Mouse (Mus musculus) embryonic stem cell, embryonic (primary cell): ENCODE results near the gene Hs6st3.

Source experiments
- CTCF ChIA-PET, 4 experiments: fragments of 300-600 bp in 2 of 4; fragments of 350-600 bp in 2 of 4; sonication (Branson Sonifier 250); formaldehyde crosslinking; loops; one replicate each; lab custom pipeline; 2022; ENCODE audit warnings: inconsistent platforms in 2 of 4; lab: Charles Lee
- POLR2A ChIA-PET, 4 experiments: fragments of 300-600 bp in 2 of 4; fragments of 350-600 bp in 2 of 4; sonication (Branson Sonifier 250); formaldehyde crosslinking; loops; one replicate each; lab custom pipeline; 2022; ENCODE audit warnings: antibody characterized with exemption in 4 of 4, inconsistent platforms in 1 of 4; lab: Charles Lee

The Hs6st3 gene

GRCm38 (mm10) chr14:119367866-119368425 lies 229.8 kb downstream of the Hs6st3 start:
- ChIA-PET POLR2A (no interaction called here), CTCF (no interaction called here)

GRCm38 (mm10) chr14:119369274-119369673 lies 231.1 kb downstream of the Hs6st3 start:
- ChIA-PET CTCF (no interaction called here), POLR2A (no interaction called here)

GRCm38 (mm10) chr14:119370013-119370412 lies 231.9 kb downstream of the Hs6st3 start:
- ChIA-PET POLR2A (no interaction called here), CTCF (no interaction called here)

- CTCF ChIA-PET, result no interaction called here
- POLR2A ChIA-PET, result no interaction called here
These were observed 241.2 kb downstream of the Hs6st3 start for GRCm38 (mm10) chr14:119379303-119379702.

GRCm38 (mm10) chr14:119401618-119402017 lies 263.5 kb downstream of the Hs6st3 start:
- CTCF ChIA-PET, result no interaction called here
- POLR2A ChIA-PET, result no interaction called here

- ChIA-PET POLR2A (interaction anchor here in 1 of 4 experiments (1.1 kb wide), 1 partner anchor 87 kb away, joined by 3 read pairs; no protein-coding TSS in a partner anchor), CTCF (no interaction called here)
These were observed 271.4 kb downstream of the Hs6st3 start for GRCm38 (mm10) chr14:119409334-119410050.

GRCm38 (mm10) chr14:119422894-119423293 lies 284.8 kb downstream of the Hs6st3 start:
- POLR2A ChIA-PET, result no interaction called here
- CTCF ChIA-PET, result no interaction called here

GRCm38 (mm10) chr14:119450471-119450870 lies 312.3 kb downstream of the Hs6st3 start:
- CTCF ChIA-PET, result no interaction called here
- POLR2A ChIA-PET, result no interaction called here

GRCm38 (mm10) chr14:119451594-119451993 lies 313.5 kb downstream of the Hs6st3 start:
- POLR2A ChIA-PET, result no interaction called here
- CTCF ChIA-PET, result no interaction called here

- ChIA-PET CTCF (no interaction called here), POLR2A (no interaction called here)
These were observed 314.2 kb downstream of the Hs6st3 start for GRCm38 (mm10) chr14:119452382-119452781.

GRCm38 (mm10) chr14:119452797-119453196 lies 314.7 kb downstream of the Hs6st3 start:
- ChIA-PET CTCF (no interaction called here), POLR2A (no interaction called here)

GRCm38 (mm10) chr14:119464308-119464707 lies 326.2 kb downstream of the Hs6st3 start:
- CTCF ChIA-PET, result no interaction called here
- POLR2A ChIA-PET, result no interaction called here

GRCm38 (mm10) chr14:119464883-119465282 lies 326.7 kb downstream of the Hs6st3 start:
- ChIA-PET POLR2A (no interaction called here), CTCF (no interaction called here)

- ChIA-PET CTCF (no interaction called here), POLR2A (no interaction called here)
These were observed 328.9 kb downstream of the Hs6st3 start for GRCm38 (mm10) chr14:119466899-119467588.

- CTCF ChIA-PET, result no interaction called here
- POLR2A ChIA-PET, result no interaction called here
These were observed 338.4 kb downstream of the Hs6st3 start for GRCm38 (mm10) chr14:119476582-119476981.

GRCm38 (mm10) chr14:119477836-119478235 lies 339.7 kb downstream of the Hs6st3 start:
- ChIA-PET POLR2A (no interaction called here), CTCF (no interaction called here)

- CTCF ChIA-PET, result no interaction called here
- POLR2A ChIA-PET, result no interaction called here
These were observed 351.0 kb downstream of the Hs6st3 start for GRCm38 (mm10) chr14:119488978-119489703.

- ChIA-PET CTCF (no interaction called here), POLR2A (interaction anchor here in 1 of 4 experiments (0.7 kb wide), 1 partner anchor 17 kb away, joined by 3 read pairs; no protein-coding TSS in a partner anchor)
These were observed 382.5 kb downstream of the Hs6st3 start for GRCm38 (mm10) chr14:119520632-119521031.

GRCm38 (mm10) chr14:119521056-119521455 lies 382.9 kb downstream of the Hs6st3 start:
- CTCF ChIA-PET, result no interaction called here
- POLR2A ChIA-PET, result interaction anchor here in 1 of 4 experiments (0.6 to 0.7 kb wide), 3 partner anchors 16 to 400 kb away, joined by 3 to 4 read pairs (median 3); no protein-coding TSS in a partner anchor
